Mouse (Mus musculus) thymus, adult 2 months (tissue): ENCODE results near the gene Gatb.

Source experiments
- CTCF ChIP-seq: fragments of 200-500 bp; IDR thresholded peaks from 2 replicates; pipeline ENCODE4 v1.5.1; 2012; ENCODE audit warnings: mild to moderate bottlenecking, control low read depth, low read length, moderate library complexity, borderline replicate concordance; ENCODE audit not compliant: control insufficient read depth, poor library complexity, insufficient read depth; ENCODE audit errors: extremely low read depth
- POLR2A ChIP-seq: fragments of 200-500 bp; IDR thresholded peaks from 2 replicates; pipeline ENCODE4 v1.6.1; 2012; ENCODE audit warnings: mild to moderate bottlenecking, low read length, control low read depth, moderate library complexity; ENCODE audit not compliant: control insufficient read depth, poor library complexity, insufficient read depth; ENCODE audit errors: extremely low read depth

DNA sequence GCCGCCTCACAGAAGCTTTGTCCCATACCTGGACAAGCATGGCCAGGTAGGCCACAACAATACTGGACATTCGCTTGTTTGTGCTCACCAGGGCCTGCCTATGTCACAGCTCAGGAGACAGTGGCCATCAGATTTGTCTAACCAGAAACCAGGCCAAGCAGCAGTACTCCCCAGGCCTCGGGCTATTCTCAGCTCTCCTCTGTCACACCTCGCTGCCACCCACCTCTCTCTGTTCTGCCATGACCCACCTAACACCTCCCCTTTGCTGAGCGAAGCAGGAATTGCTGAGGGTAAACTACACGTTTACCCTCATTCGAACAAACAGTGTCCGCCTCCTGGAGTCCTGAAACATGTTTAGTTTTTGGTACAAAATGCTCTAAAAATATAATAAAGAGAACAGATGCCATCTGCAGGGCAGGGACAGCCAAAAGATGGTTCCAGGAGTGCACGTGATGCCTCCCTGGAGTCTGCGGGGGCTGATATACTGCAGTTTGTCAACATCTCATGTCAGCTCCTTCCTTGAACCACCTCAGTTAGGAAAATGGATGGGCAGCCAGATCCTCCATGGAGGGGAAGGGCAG, 90.8 kb downstream of the Gatb start:
- no peak for TF ChIP-seq CTCF
- TF ChIP-seq POLR2A, result no peak
